Mouse (Mus musculus): ENCODE data around the gene Clec4b2.

DNA sequence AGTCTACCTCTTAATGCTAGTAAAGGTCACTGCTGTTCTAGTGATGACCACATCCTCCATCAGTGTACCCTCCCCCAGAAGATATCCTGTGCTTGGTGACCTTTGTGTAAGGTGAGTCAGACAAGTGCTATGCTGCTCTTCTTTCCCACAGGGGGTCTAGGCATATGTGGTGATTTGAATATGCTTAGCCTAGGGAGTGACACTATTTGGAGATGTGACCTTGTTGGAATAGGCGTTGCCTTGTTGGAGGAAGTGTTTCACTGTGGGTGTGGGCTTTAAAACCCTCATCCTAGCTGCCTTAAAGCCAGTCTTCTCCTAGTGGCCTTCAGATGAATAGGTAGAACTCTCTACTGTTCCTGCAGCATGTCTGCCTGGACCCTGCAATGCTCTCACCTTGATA is 39.0 kb downstream of the Clec4b2 start:
- TF ChIP-seq GATA1 (IDR thresholded peaks at IDR 0.05; ENCODE audit: borderline replicate concordance, low read length) = no peak
- TF ChIP-seq FLI1 (IDR thresholded peaks at IDR 0.05; ENCODE audit: low read length) = no peak
